Mouse (Mus musculus): ENCODE results near the gene Tff3.

DNA sequence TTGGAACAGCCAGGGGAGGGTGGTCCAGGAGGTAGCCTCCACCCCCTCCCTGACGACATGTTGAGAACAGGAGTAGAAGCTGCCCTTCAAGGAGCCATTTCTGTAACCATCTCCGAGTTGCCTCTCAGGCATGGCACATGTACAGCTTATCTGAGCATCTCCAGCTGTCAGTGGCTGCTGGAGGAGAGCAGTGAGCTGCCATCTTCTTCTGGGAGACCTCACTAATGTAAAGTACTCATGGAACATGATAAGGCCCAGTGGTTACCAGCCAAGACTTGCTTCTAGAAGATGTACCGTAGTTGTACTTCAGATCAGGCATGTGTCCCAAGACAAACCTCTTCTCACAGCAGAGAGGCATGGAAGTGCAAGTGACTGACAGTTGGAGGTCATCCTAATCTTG is 43.9 kb downstream of the Tff3 start:
- TF ChIP-seq CTCF (IDR thresholded peaks at IDR 0.05; ENCODE audit: low read depth): no peak
- no peak; the same call in 1 of the 2 replicates for TF ChIP-seq EP300 (IDR thresholded peaks at IDR 0.05; ENCODE audit: low read depth)
